Mouse (Mus musculus) megakaryocyte, adult 5-6 weeks (primary cell): ENCODE results near the gene Kbtbd4. TPM values are rescaled to one million over a fixed set of nuclear protein-coding genes. Genes with fewer than 3 reads are reported as not detected.
"Not testable (repeated sequence)": the region's sequence is repeated elsewhere in the genome, so short reads cannot be mapped to it uniquely, and the experiment has no call there.

Experiments used
- ATAC-seq: 2 replicates; pipeline ENCODE4 v1.8.0; 2016; ENCODE audit warnings: mild to moderate bottlenecking, inconsistent platforms; ENCODE audit not compliant: poor library complexity, severe bottlenecking
- total RNA-seq, 2 experiments: library from RNA; stranded (forward) in 1 of 2; stranded (reverse) in 1 of 2; fragments of 153-499, 151-499 nt in 1 of 2; fragments of 221-1000, 200-1000 nt in 1 of 2; gene quantifications; 2 replicates each; pipeline versions ENCODE4 v1.2.3 to v1.2.4; 2015 to 2017

The Kbtbd4 gene
- total RNA-seq (2015): 9.1 and 11.3 TPM in 2 replicates
- total RNA-seq (2017): 9.3 and 14.1 TPM in 2 replicates

DNA sequence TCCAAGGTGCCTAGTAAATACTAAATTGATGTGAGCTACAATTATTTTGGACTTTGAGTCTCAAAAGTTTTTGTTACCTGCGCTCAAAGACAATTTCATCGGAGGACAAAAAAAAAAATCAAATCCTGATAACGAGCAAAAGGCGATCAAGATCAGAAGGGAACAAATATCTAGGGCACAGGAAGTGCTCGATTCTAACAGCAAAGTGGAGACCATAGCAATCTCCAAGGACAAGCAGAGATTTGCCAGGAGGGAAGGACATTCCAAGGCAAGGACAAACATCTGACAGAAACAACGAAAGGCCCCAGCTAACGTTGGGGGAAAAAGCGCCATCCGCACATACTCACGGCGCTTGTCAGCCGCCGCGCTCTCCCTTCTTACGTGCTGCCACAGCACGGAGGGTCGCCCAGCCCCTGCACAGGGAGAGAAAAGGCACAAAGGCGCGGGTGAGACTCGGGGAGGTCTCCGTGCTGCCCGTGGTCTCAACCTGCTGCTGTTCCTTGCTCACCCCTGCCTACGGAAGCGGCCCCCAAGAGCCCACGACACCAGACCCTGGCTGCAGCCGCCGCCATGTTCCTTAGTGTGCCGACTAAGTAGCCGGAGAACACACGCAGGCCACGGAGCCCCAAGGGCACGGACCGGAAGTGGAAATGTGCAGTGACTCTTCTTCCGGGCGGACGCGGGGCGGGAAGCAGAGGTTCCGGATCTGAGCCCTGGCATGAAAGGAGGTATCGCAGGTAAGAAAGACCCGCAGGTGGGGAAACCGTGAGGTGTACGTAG is at the start of gene Kbtbd4, which contains the start of gene Ndufs3:
Gene Kbtbd4 (plus strand): TSS at position 665 of the 780 bp plus-strand sequence.
Gene Ndufs3 (minus strand): TSS at position 752 of the 780 bp plus-strand sequence.
- peak; percentile 99 for ATAC-seq

GRCm38 (mm10) chr2:90861486-90861885 is 43.1 kb upstream of the Kbtbd4 start:
- ATAC-seq: no peak

- ATAC-seq: no peak
Measured at GRCm38 (mm10) chr2:90864184-90864583, 40.4 kb upstream of the Kbtbd4 start.

GRCm38 (mm10) chr2:90866524-90866923 is 38.0 kb upstream of the Kbtbd4 start:
- ATAC-seq: peak; percentile 85

- peak; percentile 40; the same call in 1 of the 2 replicates for ATAC-seq
Measured at GRCm38 (mm10) chr2:90870136-90870601, 34.4 kb upstream of the Kbtbd4 start.

GRCm38 (mm10) chr2:90871180-90871961 is 33.2 kb upstream of the Kbtbd4 start:
- ATAC-seq: no peak

DNA sequence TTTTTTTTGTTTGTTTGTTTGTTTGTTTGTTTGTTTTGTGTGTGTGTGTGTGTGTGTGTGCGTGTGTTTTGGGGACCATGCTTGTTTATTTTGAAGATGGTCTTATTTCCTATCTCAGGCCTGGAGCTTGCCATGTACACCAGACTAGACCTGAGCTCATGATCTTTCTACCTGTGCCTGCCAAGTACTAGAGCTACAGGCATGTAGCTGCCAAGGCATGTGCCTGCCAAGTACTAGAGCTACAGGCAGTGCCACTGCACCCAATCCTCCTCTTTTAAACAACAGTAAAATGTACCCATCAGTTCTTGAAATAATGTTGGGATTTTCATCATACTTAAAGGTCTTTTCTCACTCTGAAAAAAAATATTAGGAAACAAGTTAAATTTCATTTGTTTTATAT is 30.5 kb upstream of the Kbtbd4 start:
- ATAC-seq: no peak

GRCm38 (mm10) chr2:90875239-90875638 is 29.3 kb upstream of the Kbtbd4 start:
- ATAC-seq: no peak

- ATAC-seq: no peak
Measured at GRCm38 (mm10) chr2:90877584-90878259, 26.8 kb upstream of the Kbtbd4 start.

- ATAC-seq: no peak
Measured at GRCm38 (mm10) chr2:90879419-90879818, 25.1 kb upstream of the Kbtbd4 start.

DNA sequence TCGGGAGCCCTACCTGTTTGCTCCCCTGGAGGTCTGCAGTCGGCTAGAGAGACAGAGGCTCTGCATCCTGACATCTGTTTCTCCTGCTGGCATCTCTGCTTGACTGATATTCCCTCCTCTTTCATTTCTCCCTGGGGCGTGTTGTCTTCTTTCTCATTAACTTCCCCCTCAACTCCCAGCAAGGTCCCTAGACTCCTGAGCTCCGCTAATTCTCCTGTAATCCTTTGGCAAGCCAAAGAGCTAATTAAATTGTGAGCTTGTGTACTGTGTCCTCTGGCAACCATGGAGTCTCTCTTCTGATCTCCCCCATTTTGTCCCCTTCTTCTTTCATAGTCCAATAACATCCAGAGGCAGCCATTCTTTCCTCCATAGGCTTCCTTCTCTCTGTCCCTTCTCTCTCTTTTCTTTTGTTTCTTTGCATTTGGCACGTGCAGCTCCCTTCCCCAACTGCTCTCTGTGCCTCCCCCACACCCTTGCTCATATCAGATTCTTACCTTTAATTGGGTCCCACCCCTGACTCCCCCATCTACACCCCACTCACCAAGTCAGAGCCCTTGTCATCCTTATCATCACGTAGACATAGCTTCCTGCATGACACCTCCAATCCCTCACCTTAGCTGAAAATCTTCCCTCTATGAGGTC is 24.3 kb upstream of the Kbtbd4 start:
- no peak for ATAC-seq

DNA sequence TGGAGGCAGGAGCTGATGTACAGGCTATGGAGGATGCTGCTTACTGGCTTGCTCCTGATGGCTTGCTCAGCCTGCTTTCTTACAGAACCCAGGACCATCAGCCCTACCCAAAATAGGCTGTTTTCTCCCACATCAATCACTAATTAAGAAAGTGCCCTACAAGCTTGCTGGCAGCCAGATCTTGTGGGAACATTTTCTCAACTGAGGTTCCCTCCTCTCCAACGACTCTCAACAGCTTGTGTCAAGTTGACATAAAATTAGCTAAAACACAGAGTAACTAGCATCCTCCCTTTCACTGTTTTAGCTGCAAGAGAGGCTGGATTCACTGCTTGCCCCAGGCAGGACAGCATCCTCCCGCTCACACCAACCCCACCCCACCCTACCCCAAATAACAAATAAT is 22.7 kb upstream of the Kbtbd4 start:
- ATAC-seq: no peak

- ATAC-seq: no peak
Measured at GRCm38 (mm10) chr2:90885218-90886041, 19.1 kb upstream of the Kbtbd4 start, which contains the start of gene C1qtnf4. Gene C1qtnf4, plus strand, starts transcription at chr2:90885860.

GRCm38 (mm10) chr2:90886436-90886835 is 18.1 kb upstream of the Kbtbd4 start:
- no peak for ATAC-seq

DNA sequence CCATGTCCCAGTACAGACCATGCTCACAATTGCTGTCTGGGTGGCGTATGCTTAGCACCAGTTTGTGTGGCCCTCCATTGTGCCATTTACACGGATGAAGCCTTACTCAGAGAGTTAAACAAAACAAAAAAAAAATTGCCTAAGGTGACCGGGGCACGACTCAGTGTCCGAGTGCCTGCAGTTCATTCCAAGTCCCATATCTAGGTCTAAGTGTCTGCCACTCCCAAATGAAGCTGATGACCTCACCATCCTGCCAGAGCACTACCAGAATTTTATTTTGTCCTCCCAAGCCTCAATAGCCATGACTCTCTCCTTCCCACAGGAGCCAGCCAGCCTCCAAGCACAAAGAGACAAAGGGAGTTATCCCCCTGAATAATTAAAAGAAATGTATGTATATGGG is 16.9 kb upstream of the Kbtbd4 start:
- no peak for ATAC-seq

GRCm38 (mm10) chr2:90889550-90890548 is 14.7 kb upstream of the Kbtbd4 start:
- peak; percentile 56 for ATAC-seq

- 0 out of 2 replicates have a peak, but pooled peaks have one; percentile 26 for ATAC-seq
Measured at GRCm38 (mm10) chr2:90893673-90894298, 10.8 kb upstream of the Kbtbd4 start.

- not testable (repeated sequence) for ATAC-seq
Measured at GRCm38 (mm10) chr2:90894299-90894677, 10.3 kb upstream of the Kbtbd4 start.
